Mouse (Mus musculus) ES-Bruce4 (cell line): ENCODE results near the gene Rab31. TPM values are rescaled to one million over a fixed set of nuclear protein-coding genes. Genes with fewer than 3 reads are reported as not detected.
A peak's percentile ranks its signal among the peaks of the same experiment; 100 is the strongest.

ENCODE experiments used
- H3K27ac ChIP-seq: 2 replicates; pipeline ENCODE4 v1.5.1; 2012; ENCODE audit warnings: low read length, inconsistent platforms; ENCODE audit not compliant: insufficient read depth
- H3K27me3 ChIP-seq: 2 replicates; pipeline ENCODE4 v1.6.1; 2012; ENCODE audit warnings: mild to moderate bottlenecking, low read length, inconsistent platforms; ENCODE audit not compliant: control insufficient read depth, poor library complexity, insufficient read depth, severe bottlenecking
- H3K36me3 ChIP-seq: 2 replicates; pipeline ENCODE4 v1.6.1; 2012; ENCODE audit warnings: inconsistent platforms, mild to moderate bottlenecking, low read length, moderate library complexity; ENCODE audit not compliant: control insufficient read depth, poor library complexity, insufficient read depth, severe bottlenecking
- H3K4me1 ChIP-seq: one replicate; pipeline ENCODE4 v1.8.1; 2011; ENCODE audit warnings: low read length; ENCODE audit not compliant: control insufficient read depth, insufficient read depth
- H3K4me3 ChIP-seq: 2 replicates; pipeline ENCODE4 v1.5.1; 2011; ENCODE audit warnings: low read depth, mild to moderate bottlenecking, low read length
- H3K9ac ChIP-seq: 2 replicates; pipeline ENCODE4 v1.6.1; 2012; ENCODE audit warnings: low read depth, mild to moderate bottlenecking, inconsistent platforms; ENCODE audit not compliant: poor library complexity, severe bottlenecking
- H3K9me3 ChIP-seq: replicated peaks from 2 replicates; pipeline ENCODE4 v1.6.1; 2012; ENCODE audit warnings: mild to moderate bottlenecking, low read length, inconsistent platforms; ENCODE audit not compliant: control insufficient read depth, poor library complexity, insufficient read depth, severe bottlenecking
- CTCF ChIP-seq: IDR thresholded peaks from one replicate; pipeline ENCODE4 v1.8.1; 2011; ENCODE audit warnings: low read depth, low read length
- EP300 ChIP-seq: IDR thresholded peaks from 2 replicates; pipeline ENCODE4 v1.6.1; 2011; ENCODE audit warnings: low read depth, low read length; ENCODE audit not compliant: insufficient read depth
- POLR2A ChIP-seq: IDR thresholded peaks from one replicate; pipeline ENCODE4 v1.8.1; 2011; ENCODE audit warnings: low read length; ENCODE audit not compliant: insufficient read depth
- polyA plus RNA-seq: library from polyadenylated mRNA; stranded (reverse); fragments of >200 nt; gene quantifications from 2 replicates; pipeline ENCODE4 v1.2.4, GENCODE M21; 2011; ENCODE audit warnings: low read depth; ENCODE audit not compliant: missing spikeins, insufficient read depth, insufficient read length

Gene Rab31
- polyA plus RNA-seq, 1 experiment = 18.7 TPM

DNA sequence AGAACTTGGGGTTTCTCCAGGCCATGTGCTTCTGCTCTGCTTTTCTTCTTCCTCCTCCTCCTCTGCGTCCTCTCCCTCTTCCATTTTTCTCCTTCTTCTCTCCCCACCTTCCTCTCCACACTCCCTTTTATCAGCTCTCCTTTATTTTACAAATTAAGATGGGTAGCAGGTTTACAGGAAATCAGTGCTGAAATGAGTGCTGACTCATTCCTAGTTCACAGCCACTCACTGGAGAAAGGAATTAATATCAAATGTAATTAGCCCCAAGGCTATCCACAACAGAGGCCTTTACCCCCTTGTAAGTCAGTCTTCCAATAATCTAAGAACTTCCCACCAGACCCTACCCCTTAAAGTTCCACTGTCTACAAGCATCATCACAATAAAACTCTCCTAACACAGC lies 3.7 kb upstream of the Rab31 start:
- no peak for TF ChIP-seq POLR2A
- TF ChIP-seq EP300 = no peak
- TF ChIP-seq CTCF = no peak
- peaks cover 4% of the 10 kb centered on the region for H3K4me1 ChIP-seq
- 0 out of 2 replicates have a peak, but pooled peaks cover 2% of the 10 kb centered on the region for H3K9me3 ChIP-seq
- no peak overlapping the region for H3K9ac ChIP-seq
- no peak overlapping the region for H3K4me3 ChIP-seq
- no peaks in the 10 kb centered on the region; the same call in 1 of the 2 replicates for H3K27me3 ChIP-seq
- H3K36me3 ChIP-seq = no peaks in the 10 kb centered on the region
- H3K27ac ChIP-seq = no peak overlapping the region

- TF ChIP-seq POLR2A = no peak
- no peak for TF ChIP-seq EP300
Measured at GRCm38 (mm10) chr17:65774439-65774838, 1.9 kb upstream of the Rab31 start.

DNA sequence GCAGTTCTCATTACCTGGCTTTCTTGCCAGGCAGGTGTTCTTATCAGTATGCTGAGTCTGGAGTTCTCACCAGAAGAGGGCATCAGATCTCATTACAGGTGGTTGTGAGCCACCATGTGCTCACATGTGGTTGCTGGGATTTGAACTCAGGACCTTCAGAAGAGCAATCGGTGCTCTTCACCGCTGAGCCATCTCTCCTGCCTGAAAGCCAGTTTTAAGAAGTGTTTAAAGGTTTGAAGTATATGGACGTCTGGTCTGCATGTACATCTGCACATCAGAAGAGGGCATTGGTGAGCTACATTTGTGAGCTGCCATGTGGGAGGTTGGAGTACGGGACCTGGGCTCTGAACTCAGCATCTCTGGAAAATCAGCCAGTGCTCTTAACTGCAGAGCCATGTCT lies 1.1 kb upstream of the Rab31 start:
- Histone ChIP-seq H3K9me3 (0 out of 2 replicates have a peak, but pooled peaks cover 2% of the 10 kb centered on the region), H3K36me3 (no peaks in the 10 kb centered on the region), H3K4me1 (no peaks in the 10 kb centered on the region), H3K4me3 (no peak overlapping the region), H3K27me3 (no peaks in the 10 kb centered on the region; the same call in 1 of the 2 replicates), H3K9ac (no peak overlapping the region), H3K27ac (no peak overlapping the region)
- no peak for TF ChIP-seq POLR2A
- TF ChIP-seq EP300 = no peak
- peak; percentile 1 for TF ChIP-seq CTCF

More at GRCm38 (mm10) chr17:65774439-65774838, 1.9 kb upstream of the Rab31 start:
- 0 out of 2 replicates have a peak, but pooled peaks cover 2% of the 10 kb centered on the region for H3K9me3 ChIP-seq
- H3K9ac ChIP-seq = no peak overlapping the region
- no peak overlapping the region for H3K4me3 ChIP-seq
- no peaks in the 10 kb centered on the region for H3K4me1 ChIP-seq
- H3K27ac ChIP-seq = no peak overlapping the region
- H3K27me3 ChIP-seq = no peaks in the 10 kb centered on the region; the same call in 1 of the 2 replicates
- H3K36me3 ChIP-seq = no peaks in the 10 kb centered on the region

- TF ChIP-seq EP300 = no peak
- no peak for TF ChIP-seq CTCF
- no peak for TF ChIP-seq POLR2A
- Histone ChIP-seq H3K9ac (peak overlapping the region; percentile 90), H3K4me3 (peak overlapping the region; percentile 79), H3K27ac (no peak overlapping the region), H3K27me3 (no peaks in the 10 kb centered on the region; the same call in 1 of the 2 replicates), H3K36me3 (no peaks in the 10 kb centered on the region), H3K4me1 (no peaks in the 10 kb centered on the region), H3K9me3 (no peaks in the 10 kb centered on the region)
Measured at GRCm38 (mm10) chr17:65770982-65771915, 1.3 kb downstream of the Rab31 start.

GRCm38 (mm10) chr17:65768486-65768885 lies 4.1 kb downstream of the Rab31 start:
- Histone ChIP-seq H3K4me3 (no peak overlapping the region), H3K4me1 (no peaks in the 10 kb centered on the region), H3K27ac (no peak overlapping the region), H3K9ac (no peak overlapping the region), H3K9me3 (no peaks in the 10 kb centered on the region), H3K27me3 (no peaks in the 10 kb centered on the region; the same call in 1 of the 2 replicates), H3K36me3 (no peaks in the 10 kb centered on the region)
- TF ChIP-seq EP300 (no peak), POLR2A (no peak), CTCF (no peak)

- no peak overlapping the region for H3K27ac ChIP-seq
- no peak for TF ChIP-seq EP300
- TF ChIP-seq CTCF = no peak
- no peak for TF ChIP-seq POLR2A
- H3K4me3 ChIP-seq = no peak overlapping the region
- no peaks in the 10 kb centered on the region for H3K36me3 ChIP-seq
- H3K9ac ChIP-seq = no peak overlapping the region
- no peaks in the 10 kb centered on the region for H3K4me1 ChIP-seq
- H3K9me3 ChIP-seq = no peaks in the 10 kb centered on the region
- no peaks in the 10 kb centered on the region for H3K27me3 ChIP-seq
Measured at GRCm38 (mm10) chr17:65763221-65763620, 9.3 kb downstream of the Rab31 start.
